Mouse (Mus musculus): ENCODE data around the gene Zbtb1.
A peak's percentile ranks its signal among the peaks of the same experiment; 100 is the strongest.

Zbtb1 gene

GRCm38 (mm10) chr12:76369206-76369977, 674 bp upstream of the Zbtb1 start, which contains the start of gene Zbtb25:
Zbtb25 (minus strand) TSS chr12:76369602.
- DNase-seq (ENCODE audit: low spot score in 2 of 2), result peak; percentile 65 to 78

GRCm38 (mm10) chr12:76370831-76371571, 935 bp downstream of the Zbtb1 start:
- peak; percentile 60 to 71 for DNase-seq (ENCODE audit: low spot score in 2 of 2)

GRCm38 (mm10) chr12:76372046-76372445, 2.0 kb downstream of the Zbtb1 start:
- no peak for DNase-seq (ENCODE audit: low spot score in 2 of 2)

- DNase-seq (ENCODE audit: low spot score in 2 of 2), result no peak
Measured at GRCm38 (mm10) chr12:76372881-76373818, 3.1 kb downstream of the Zbtb1 start.

DNA sequence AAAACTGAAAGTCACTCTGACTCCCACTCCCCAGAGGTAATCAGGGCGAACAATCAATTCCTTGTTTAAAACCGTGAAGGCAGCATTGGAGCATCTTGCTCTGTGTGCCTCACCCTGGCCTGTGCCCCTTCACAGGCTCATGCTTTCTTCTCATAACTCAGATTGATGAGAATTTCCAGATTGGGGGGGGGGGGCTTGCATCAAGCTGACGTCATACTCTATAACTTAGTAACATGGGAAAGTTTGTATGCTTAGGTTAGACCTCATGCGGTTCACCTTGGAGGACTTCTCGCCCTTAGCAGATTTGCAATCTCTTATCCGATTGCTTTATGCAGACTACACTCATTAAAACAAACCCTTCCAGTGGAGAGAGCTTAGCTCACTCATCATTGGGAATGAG, 3.9 kb downstream of the Zbtb1 start:
- DNase-seq (ENCODE audit: low spot score in 2 of 2), result no peak

DNA sequence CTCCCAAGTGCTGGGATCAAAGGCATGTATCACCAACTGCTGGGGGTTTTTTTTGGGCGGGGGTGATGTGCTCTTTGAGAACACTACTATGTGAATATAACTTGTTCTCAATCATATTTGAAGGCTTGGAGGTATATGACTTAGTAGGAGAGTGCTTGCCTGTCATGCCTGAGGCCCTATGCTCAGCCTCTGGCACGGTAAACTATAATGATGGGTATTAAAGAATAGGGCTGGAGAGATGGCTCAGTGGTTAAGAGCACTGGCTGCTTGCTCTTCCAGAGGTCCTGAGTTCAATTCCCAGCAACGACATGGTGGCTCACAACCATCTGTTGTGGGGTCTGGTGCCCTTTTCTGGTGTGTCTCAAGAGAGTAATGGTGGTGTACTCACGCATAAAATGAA, 4.8 kb downstream of the Zbtb1 start:
- DNase-seq (ENCODE audit: low spot score in 2 of 2), result no peak

GRCm38 (mm10) chr12:76375506-76375905, 5.4 kb downstream of the Zbtb1 start:
- no peak for DNase-seq (ENCODE audit: low spot score in 2 of 2)

- no peak for DNase-seq (ENCODE audit: low spot score in 2 of 2)
Measured at GRCm38 (mm10) chr12:76376649-76377048, 6.6 kb downstream of the Zbtb1 start.

DNA sequence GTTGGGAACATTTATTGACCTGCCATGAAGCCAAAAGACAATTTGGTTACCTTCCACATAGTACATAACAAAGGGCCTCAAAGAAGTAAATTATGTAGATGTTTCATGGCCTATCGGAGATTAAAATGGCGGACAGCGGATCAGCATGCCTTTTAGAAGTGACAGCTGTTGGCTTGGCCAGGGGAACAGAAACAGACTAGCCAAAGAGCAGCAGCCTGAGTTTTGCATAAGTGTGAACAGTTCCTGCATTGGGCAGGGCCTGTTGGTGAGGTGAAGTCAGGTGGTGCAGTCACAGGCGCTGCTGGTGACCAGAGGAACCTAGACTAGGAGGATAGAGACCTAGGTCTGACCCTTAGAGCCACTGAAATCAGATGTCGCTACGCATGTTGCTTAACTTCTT, 7.0 kb downstream of the Zbtb1 start:
- no peak for DNase-seq (ENCODE audit: low spot score in 2 of 2)

GRCm38 (mm10) chr12:76377726-76378125, 7.7 kb downstream of the Zbtb1 start:
- no peak for DNase-seq (ENCODE audit: low spot score in 2 of 2)

DNA sequence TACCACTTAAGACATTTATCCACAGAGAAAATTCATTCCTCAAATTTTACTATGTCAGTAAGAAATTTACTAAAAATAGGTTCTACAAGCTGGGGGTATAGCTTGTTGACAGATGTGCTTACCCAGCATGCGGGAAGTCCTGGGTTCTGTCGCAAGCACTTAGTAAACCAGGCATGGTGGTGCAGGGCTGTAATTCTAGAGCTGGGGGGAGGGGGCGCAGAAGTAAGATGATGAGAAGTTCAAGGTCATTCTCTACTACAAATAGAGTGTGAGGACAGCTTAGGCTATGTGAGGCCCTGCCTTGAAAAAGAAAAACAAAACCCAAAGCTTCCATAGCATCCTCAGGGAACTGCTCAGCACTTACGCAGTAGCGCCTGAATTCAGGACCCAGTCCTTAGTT, 8.5 kb downstream of the Zbtb1 start:
- no peak for DNase-seq (ENCODE audit: low spot score in 2 of 2)

- DNase-seq (ENCODE audit: low spot score in 2 of 2), result no peak
Measured at GRCm38 (mm10) chr12:76380151-76380550, 10.1 kb downstream of the Zbtb1 start.

GRCm38 (mm10) chr12:76385342-76385741, 15.3 kb downstream of the Zbtb1 start:
- DNase-seq (ENCODE audit: low spot score in 2 of 2), result no peak

GRCm38 (mm10) chr12:76388794-76389193, 18.7 kb downstream of the Zbtb1 start:
- no peak for DNase-seq (ENCODE audit: low spot score in 2 of 2)

DNA sequence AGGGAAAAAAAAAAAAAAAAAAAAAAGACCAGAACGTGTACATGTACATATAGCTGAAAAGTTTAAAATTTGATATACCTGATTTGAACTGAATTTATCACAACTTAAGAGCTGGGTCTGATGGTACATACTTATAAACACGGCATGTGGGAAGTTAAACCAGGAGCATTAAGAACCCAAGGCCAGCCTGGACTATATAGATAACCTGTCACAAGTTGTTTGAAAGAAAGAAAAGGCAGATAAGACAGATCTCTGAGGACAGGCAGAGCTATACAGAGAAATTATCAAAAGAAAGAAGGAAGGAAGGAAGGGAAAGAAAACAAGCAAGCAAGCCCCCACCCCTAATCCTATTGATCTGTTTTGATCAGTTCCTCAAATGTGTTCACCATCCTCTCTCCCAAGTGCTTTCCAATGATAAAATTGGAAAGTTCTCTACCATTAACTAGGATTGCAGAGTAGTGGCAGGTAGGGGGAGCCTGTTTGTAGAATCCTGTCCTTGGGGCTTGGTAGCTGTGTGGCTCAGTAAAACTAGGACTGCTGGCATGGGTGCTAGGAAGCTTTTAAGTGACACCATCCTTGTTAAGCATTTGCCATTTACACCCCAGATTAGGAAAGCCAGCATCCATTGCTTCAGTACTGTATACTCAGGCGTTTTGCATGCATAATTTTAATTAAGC, 21.7 kb downstream of the Zbtb1 start:
- DNase-seq (ENCODE audit: low spot score in 2 of 2), result no peak

GRCm38 (mm10) chr12:76392979-76393378, 22.9 kb downstream of the Zbtb1 start:
- no peak for DNase-seq (ENCODE audit: low spot score in 2 of 2)

DNA sequence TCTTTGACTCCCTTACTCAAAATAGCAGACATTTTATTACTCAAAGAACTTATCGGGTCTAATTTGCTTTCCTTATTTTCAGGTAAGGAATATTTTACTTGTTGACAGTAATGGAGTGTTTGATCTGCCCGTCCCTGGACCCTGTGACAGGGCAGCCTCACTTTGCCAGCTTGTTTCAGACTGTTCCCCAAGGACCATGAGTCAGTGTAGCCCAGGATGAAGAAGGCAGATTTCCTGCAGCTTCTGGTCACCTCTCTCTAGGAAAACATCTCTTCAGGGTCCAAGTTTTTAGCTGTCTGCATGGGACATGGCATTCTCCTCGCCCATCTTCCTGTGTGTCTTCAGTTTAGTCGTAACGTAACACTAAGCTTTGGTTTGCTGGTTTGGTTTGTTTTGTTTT, 27.2 kb downstream of the Zbtb1 start:
- no peak for DNase-seq (ENCODE audit: low spot score in 2 of 2)

DNA sequence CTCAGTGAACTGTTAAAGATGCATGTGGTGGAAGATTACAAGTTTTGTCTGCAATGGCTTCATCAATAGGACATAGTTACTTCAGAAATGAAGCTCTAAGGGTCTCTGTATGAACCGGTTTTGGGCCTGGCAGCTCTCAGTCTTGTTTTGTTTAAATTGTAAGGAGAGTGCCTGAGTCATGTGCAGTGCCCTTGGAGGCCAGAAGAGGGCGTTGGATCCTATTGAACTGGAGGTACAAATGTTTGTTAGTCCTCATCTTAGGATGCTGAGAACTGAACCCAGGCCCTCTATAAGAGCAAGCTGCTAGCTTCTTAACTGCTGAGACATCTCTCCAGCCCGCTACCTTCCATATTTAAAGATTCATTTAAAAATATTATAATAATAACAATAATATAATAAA, 31.6 kb downstream of the Zbtb1 start:
- DNase-seq (ENCODE audit: low spot score in 2 of 2), result no peak

- no peak for DNase-seq (ENCODE audit: low spot score in 2 of 2)
Measured at GRCm38 (mm10) chr12:76402991-76403885, 33.2 kb downstream of the Zbtb1 start.

DNA sequence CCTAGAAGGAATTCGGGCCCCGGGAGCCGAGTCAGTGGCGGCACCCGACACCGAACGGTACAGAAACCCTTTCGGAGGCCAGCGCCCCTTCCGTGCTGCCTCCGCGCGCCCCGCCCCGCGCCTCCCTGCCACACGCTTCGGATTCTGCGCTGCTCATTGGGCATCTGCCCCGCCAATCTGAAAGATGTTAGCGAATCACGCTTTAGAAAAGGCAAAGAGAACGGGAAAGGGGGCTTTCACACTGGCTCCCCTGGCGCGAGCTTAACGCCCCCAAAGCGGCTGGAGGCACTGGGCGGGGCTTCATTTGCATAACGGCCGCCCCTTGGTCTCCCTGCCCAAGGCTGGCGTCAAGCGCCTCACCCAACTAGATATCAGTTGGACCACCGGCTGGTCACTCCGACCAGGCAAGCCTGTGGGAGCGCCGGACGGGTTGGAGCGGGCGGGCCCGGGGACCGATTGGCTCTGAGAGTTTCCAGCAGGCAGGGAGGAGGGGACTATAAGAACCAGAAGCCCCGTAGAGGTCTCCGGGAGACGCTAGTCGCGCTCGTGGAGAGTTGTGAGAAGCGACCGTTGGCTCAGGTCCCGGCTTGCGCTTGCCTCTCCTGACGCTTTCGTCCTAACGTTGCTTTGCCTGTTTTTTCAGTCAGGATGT, 33.9 kb downstream of the Zbtb1 start, which contains the start of gene Hspa2:
Gene Hspa2 (plus strand): TSS at position 291 of the 652 bp plus-strand sequence.
- peak; percentile 100 for DNase-seq (ENCODE audit: low spot score in 2 of 2)

Measured in urinary bladder, adult 18-20 months (tissue).